Mouse (Mus musculus) 416B (cell line): Measurements from ENCODE around the gene Ccn1.

Experiments used
- DNase-seq: peaks from one replicate; pipeline ENCODE4 v3.0.0; 2011; ENCODE audit warnings: low read depth

Ccn1 gene

GRCm38 (mm10) chr3:145650298-145651011, 674 bp upstream of the Ccn1 start:
- no peak for DNase-seq

GRCm38 (mm10) chr3:145648991-145649851, 560 bp downstream of the Ccn1 start:
- DNase-seq = no peak

- DNase-seq = no peak
These were observed 1.5 kb downstream of the Ccn1 start for GRCm38 (mm10) chr3:145648097-145648931.

GRCm38 (mm10) chr3:145647416-145647815, 2.4 kb downstream of the Ccn1 start:
- DNase-seq = no peak

- DNase-seq = no peak
These were observed 3.1 kb downstream of the Ccn1 start for GRCm38 (mm10) chr3:145646666-145647065.

GRCm38 (mm10) chr3:145646009-145646408, 3.8 kb downstream of the Ccn1 start:
- DNase-seq = no peak

GRCm38 (mm10) chr3:145645463-145645862, 4.3 kb downstream of the Ccn1 start:
- no peak for DNase-seq

GRCm38 (mm10) chr3:145642861-145643260, 6.9 kb downstream of the Ccn1 start:
- DNase-seq = no peak

- no peak for DNase-seq
These were observed 7.9 kb downstream of the Ccn1 start for GRCm38 (mm10) chr3:145641878-145642277.

- DNase-seq = no peak
These were observed 8.6 kb downstream of the Ccn1 start for GRCm38 (mm10) chr3:145641036-145641685.

- DNase-seq = no peak
These were observed 9.2 kb downstream of the Ccn1 start for GRCm38 (mm10) chr3:145640583-145640982.

- DNase-seq = no peak
These were observed 9.6 kb downstream of the Ccn1 start for GRCm38 (mm10) chr3:145640170-145640569.

GRCm38 (mm10) chr3:145634002-145634710, 15.6 kb downstream of the Ccn1 start:
- DNase-seq = no peak

- DNase-seq = no peak
These were observed 16.9 kb downstream of the Ccn1 start for GRCm38 (mm10) chr3:145632888-145633287.

- DNase-seq = no peak
These were observed 21.1 kb downstream of the Ccn1 start for GRCm38 (mm10) chr3:145628643-145629042.

- DNase-seq = no peak
These were observed 22.0 kb downstream of the Ccn1 start for GRCm38 (mm10) chr3:145627830-145628229.

- no peak for DNase-seq
These were observed 23.7 kb downstream of the Ccn1 start for GRCm38 (mm10) chr3:145626063-145626462.

GRCm38 (mm10) chr3:145625546-145625945, 24.2 kb downstream of the Ccn1 start:
- no peak for DNase-seq

GRCm38 (mm10) chr3:145624786-145625185, 25.0 kb downstream of the Ccn1 start:
- DNase-seq = no peak

- DNase-seq = no peak
These were observed 26.7 kb downstream of the Ccn1 start for GRCm38 (mm10) chr3:145623047-145623446.

GRCm38 (mm10) chr3:145621209-145621608, 28.6 kb downstream of the Ccn1 start:
- DNase-seq = no peak
